Comparison of ENCODE assay signal across 28 mouse cellular contexts in genomic region chr2:171670945-171671547, GRCm38 (mm10).
"Had no signal": no experiment of that assay in that cellular context is flagged by ENCODE, and none has a peak within 500 bp of the region (broad histone marks: within the 10 kb centered on the region; RNA-seq: fewer than 3 reads in every experiment).

No protein-coding gene starts in this region.

- H3K4me1 ChIP-seq: embryonic facial prominence, embryonic 10.5 days; embryonic facial prominence, embryonic 12.5 days; embryonic facial prominence, embryonic 15.5 days had no signal

- H3K27ac ChIP-seq: embryonic facial prominence, embryonic 10.5 days; embryonic facial prominence, embryonic 12.5 days; embryonic facial prominence, embryonic 13.5 days; embryonic facial prominence, embryonic 15.5 days; forebrain, embryonic 10.5 days; forebrain, embryonic 12.5 days; forebrain, embryonic 13.5 days; forebrain, embryonic 15.5 days; gastrocnemius, adult 2 months; heart, adult 2 months had no signal

- H3K9me3 ChIP-seq: embryonic facial prominence, embryonic 13.5 days; embryonic facial prominence, embryonic 15.5 days; forebrain, embryonic 12.5 days; forebrain, embryonic 13.5 days; forebrain, embryonic 15.5 days had no signal

- ATAC-seq: forebrain, embryonic 13.5 days; forebrain, embryonic 14.5 days; forebrain, embryonic 15.5 days; forebrain, embryonic 16.5 days; forebrain, postnatal 0 days had no signal

- DNase-seq: cerebellum, adult 2 months; cerebellum, adult 8-10 months; cerebellum, adult 9-10 months; cerebellum, adult 9-11 months; cerebellum, postnatal 10 days; cerebellum, postnatal 14 days; cerebellum, postnatal 25 days; cerebellum, postnatal 36 days; embryo, embryonic 11 days; forebrain, postnatal 0 days; gastrocnemius, adult 2 months; gastrocnemius, postnatal 10 days; gastrocnemius, postnatal 14 days; gastrocnemius, postnatal 25 days; gastrocnemius, postnatal 36 days; heart, adult 18-20 months; heart, adult 2 months had no signal

- H3K4me3 ChIP-seq: embryonic facial prominence, embryonic 10.5 days; embryonic facial prominence, embryonic 12.5 days; embryonic facial prominence, embryonic 13.5 days; embryonic facial prominence, embryonic 15.5 days; erythroblast, embryonic 14.5 days; forebrain, embryonic 10.5 days; forebrain, embryonic 12.5 days; forebrain, embryonic 13.5 days; forebrain, embryonic 15.5 days; gastrocnemius, adult 2 months; heart, adult 2 months had no signal

- H3K27me3 ChIP-seq: embryonic facial prominence, embryonic 12.5 days; embryonic facial prominence, embryonic 13.5 days; embryonic facial prominence, embryonic 15.5 days; forebrain, embryonic 12.5 days; forebrain, embryonic 13.5 days; forebrain, embryonic 15.5 days had no signal

- H3K9ac ChIP-seq: embryonic facial prominence, embryonic 12.5 days; embryonic facial prominence, embryonic 13.5 days; embryonic facial prominence, embryonic 15.5 days; forebrain, embryonic 12.5 days; forebrain, embryonic 13.5 days; forebrain, embryonic 15.5 days; forebrain, postnatal 0 days had no signal

- H3K36me3 ChIP-seq: embryonic facial prominence, embryonic 10.5 days; embryonic facial prominence, embryonic 12.5 days; embryonic facial prominence, embryonic 13.5 days; embryonic facial prominence, embryonic 15.5 days; forebrain, embryonic 10.5 days; forebrain, embryonic 12.5 days; forebrain, embryonic 15.5 days had no signal

- H3K4me2 ChIP-seq: embryonic facial prominence, embryonic 12.5 days; embryonic facial prominence, embryonic 13.5 days; embryonic facial prominence, embryonic 15.5 days; forebrain, embryonic 12.5 days; forebrain, embryonic 13.5 days; forebrain, embryonic 15.5 days had no signal
